ENCODE assay signal across 7 mouse cellular contexts in genomic region chr6:8209047-8209865, GRCm38 (mm10). TPM values are rescaled to one million over a fixed set of nuclear protein-coding genes. Genes with fewer than 3 reads are reported as not detected.
A peak's percentile ranks its signal among the peaks of the same experiment; 100 is the strongest.
DNase-seq lines count a peak whose midpoint lies in the region; ATAC-seq lines count a peak whose summit lies in the region.

TSS of gene Mios (plus strand) at chr6:8209222.

- WGBS in intestine, embryonic 16.5 days: under 1% methylated on average over 87 of the region's 90 CpGs
- under 1% methylated on average over 79 of the region's 90 CpGs for WGBS in midbrain, embryonic 11.5 days

- H3K4me3 ChIP-seq in intestine, embryonic 16.5 days (ENCODE audit: low read length): peak within 1 kb of the TSS; percentile 81
- H3K4me3 ChIP-seq in midbrain, embryonic 11.5 days (ENCODE audit: low read depth, low read length): peak within 1 kb of the TSS; percentile 64

- intact Hi-C loops in gastrocnemius, postnatal 36 days (cut with DNase I): loop anchor here (5.0 kb wide), 1 partner anchor 48 kb away; the partner anchor contains the start of genes Gm45062, Rpa3 and Umad1
- intact Hi-C loops in left cerebral cortex, postnatal 36 days (cut with DNase I): loop anchor here (5.0 kb wide), 1 partner anchor 48 kb away; the partner anchor contains the start of genes Gm45062, Rpa3 and Umad1

- no peaks in the 10 kb centered on the region for H3K27me3 ChIP-seq in intestine, embryonic 16.5 days (replicated peaks; ENCODE audit: control insufficient read depth, insufficient read depth, low read length)
- H3K27me3 ChIP-seq in midbrain, embryonic 11.5 days (ENCODE audit: control insufficient read depth, insufficient read depth, low read length): no peaks in the 10 kb centered on the region

- H3K4me2 ChIP-seq in intestine, embryonic 16.5 days (ENCODE audit: low read depth, low read length): peak within 1 kb of the TSS; percentile 55
- H3K4me2 ChIP-seq in midbrain, embryonic 11.5 days: peak within 1 kb of the TSS; percentile 58

- H3K9ac ChIP-seq in intestine, embryonic 16.5 days (ENCODE audit: low read depth, low read length): peak within 1 kb of the TSS; percentile 93
- H3K9ac ChIP-seq in midbrain, embryonic 11.5 days (ENCODE audit: low read length): peak within 1 kb of the TSS; percentile 80

- H3K36me3 ChIP-seq in intestine, embryonic 16.5 days (ENCODE audit: control insufficient read depth, insufficient read depth, low read length): no peaks in the 10 kb centered on the region
- no peaks in the 10 kb centered on the region for H3K36me3 ChIP-seq in midbrain, embryonic 11.5 days (ENCODE audit: control insufficient read depth, insufficient read depth, low read length)

- ATAC-seq in intestine, embryonic 16.5 days: peak; percentile 98
- peak; percentile 99 for ATAC-seq in midbrain, embryonic 11.5 days (ENCODE audit: low FRiP score)

- peak; percentile 83 to 87 for DNase-seq in adrenal gland, adult 18-20 months (ENCODE audit: low spot score in 2 of 2)
- peak; percentile 95 for DNase-seq in embryo, embryonic 11 days
- DNase-seq in gastrocnemius, postnatal 36 days: peak; percentile 87 to 89
- peak; percentile 81 to 85 for DNase-seq in left cerebral cortex, postnatal 36 days (ENCODE audit: low spot score in 2 of 2)
- peak; percentile 99 for DNase-seq in midbrain, embryonic 11.5 days (ENCODE audit: low spot score, missing footprints)
- peak; percentile 86 for DNase-seq in skeletal muscle tissue, adult 2 months (ENCODE audit: low read depth, low spot score)

- no peaks in the 10 kb centered on the region for H3K9me3 ChIP-seq in intestine, embryonic 16.5 days (ENCODE audit: control insufficient read depth, low read length)
- H3K9me3 ChIP-seq in midbrain, embryonic 11.5 days (ENCODE audit: control insufficient read depth, low read length): no peaks in the 10 kb centered on the region

- H3K27ac ChIP-seq in intestine, embryonic 16.5 days (ENCODE audit: low read length): peak within 1 kb of the TSS; percentile 95
- peak within 1 kb of the TSS; percentile 82 for H3K27ac ChIP-seq in midbrain, embryonic 11.5 days (ENCODE audit: low read depth, low read length)

- H3K4me1 ChIP-seq in intestine, embryonic 16.5 days (ENCODE audit: control insufficient read depth, insufficient read depth, low read length): peaks cover 6% of the 10 kb centered on the region; the same call in 1 of the 2 replicates
- peaks cover 7% of the 10 kb centered on the region; the same call in 1 of the 2 replicates for H3K4me1 ChIP-seq in midbrain, embryonic 11.5 days (ENCODE audit: control insufficient read depth, insufficient read depth, low read length)

RNA-seq across cellular contexts. Expression of gene Mios, which starts in this region (rescaled TPM):
- 10 to 100 TPM; 12.4 to 13.5 TPM for total RNA-seq in adrenal gland, adult 18-20 months (2021)
- total RNA-seq in gastrocnemius, postnatal 36 days (2021): 10 to 100 TPM; 12.6 to 15.8 TPM
- polyA plus RNA-seq in intestine, embryonic 16.5 days (2015; fragmentation: Nextera tagmentation; extraction: Ambion mirVana): 16.7 and 16.9 TPM in 2 replicates
- 10 to 100 TPM; 23.4 to 23.8 TPM for total RNA-seq in left cerebral cortex, postnatal 36 days (2021)
- polyA plus RNA-seq in midbrain, embryonic 11.5 days (2014; fragmentation: Nextera tagmentation; extraction: Ambion mirVana): 26.9 and 28.5 TPM in 2 replicates

Comparison
In these comparisons a context has a peak if more than half of its experiments do, and no peak if none do; other contexts are left out.
1. Peak in every context shown above with its lines: DNase-seq, ATAC-seq, H3K4me3 ChIP-seq and H3K27ac ChIP-seq.